Mouse (Mus musculus) embryonic facial prominence, embryonic 14.5 days (tissue): ENCODE data around the gene Cops9. TPM values are rescaled to one million over a fixed set of nuclear protein-coding genes. Genes with fewer than 3 reads are reported as not detected.
A peak's percentile ranks its signal among the peaks of the same experiment; 100 is the strongest.

Experiments
- ATAC-seq: fragments of 200-750 bp; cut with Nextera tagmentation; 2 replicates; pipeline ENCODE4 v1.8.0; 2017; ENCODE audit warnings: low read depth, moderate number of reproducible peaks, moderate TSS enrichment
- DNase-seq: peaks from one replicate; pipeline ENCODE4 v3.0.0-alpha.2; 2015; ENCODE audit warnings: low spot score
- H3K27ac ChIP-seq: fragments of 300-500 bp; sonication (generic); replicated peaks from 2 replicates; pipeline ENCODE4 v1.5.1; 2014; ENCODE audit warnings: low read depth, mild to moderate bottlenecking, low read length, moderate library complexity
- H3K27me3 ChIP-seq: fragments of 300-500 bp; sonication (generic); replicated peaks from 2 replicates; pipeline ENCODE4 v1.6.1; 2014; ENCODE audit warnings: low read length; ENCODE audit not compliant: control insufficient read depth, insufficient read depth
- H3K36me3 ChIP-seq: fragments of 300-500 bp; sonication (generic); 2 replicates; pipeline ENCODE4 v1.6.1; 2014; ENCODE audit warnings: low read length, mixed read lengths; ENCODE audit not compliant: control insufficient read depth, insufficient read depth
- H3K4me1 ChIP-seq: fragments of 300-500 bp; sonication (generic); 2 replicates; pipeline ENCODE4 v1.6.1; 2014; ENCODE audit warnings: antibody characterized with exemption, low read length; ENCODE audit not compliant: control insufficient read depth, insufficient read depth
- H3K4me2 ChIP-seq: fragments of 300-500 bp; sonication (generic); 2 replicates; pipeline ENCODE4 v1.6.1; 2014; ENCODE audit warnings: low read depth, mild to moderate bottlenecking, low read length, moderate library complexity, mixed read lengths
- H3K4me3 ChIP-seq: fragments of 300-500 bp; sonication (generic); 2 replicates; pipeline ENCODE4 v1.5.1; 2014; ENCODE audit warnings: low read depth, mild to moderate bottlenecking, low read length
- H3K9ac ChIP-seq: fragments of 300-500 bp; sonication (generic); 2 replicates; pipeline ENCODE4 v1.6.1; 2014; ENCODE audit warnings: low read depth, mild to moderate bottlenecking, low read length, moderate library complexity, mixed read lengths
- H3K9me3 ChIP-seq: fragments of 300-500 bp; sonication (generic); 2 replicates; pipeline ENCODE4 v1.6.1; 2016; ENCODE audit warnings: low read length; ENCODE audit not compliant: control insufficient read depth
- WGBS: fragments of 180-500 bp; shearing (Covaris S2); extraction: QIAGEN DNeasy Blood & Tissue Kit; methylation state at CpG from one replicate; pipeline ENCODE4 v1.1.7; 2014; 5-methylcytosine and 5-hydroxymethylcytosine counted together
- polyA plus RNA-seq: library from polyadenylated mRNA; unstranded; fragments of >200 nt; fragmentation: Nextera tagmentation; extraction: Ambion mirVana; gene quantifications from 2 replicates; pipeline ENCODE4 v1.2.1, GENCODE M21; 2014

Gene Cops9
- polyA plus RNA-seq, 1 experiment from 2014 or later: 478 TPM

- DNase-seq (peak; percentile 41), ATAC-seq (no peak)
- 5% methylated on average over 5 of the region's 5 CpGs for WGBS
- 0 out of 2 replicates have a peak, but pooled peaks cover 4% of the 10 kb centered on the region for H3K9me3 ChIP-seq
- no peaks in the 10 kb centered on the region for H3K36me3 ChIP-seq
- H3K9ac ChIP-seq: no peak overlapping the region
- H3K4me1 ChIP-seq: no peaks in the 10 kb centered on the region
- no peak overlapping the region for H3K4me3 ChIP-seq
- H3K27me3 ChIP-seq: no peaks in the 10 kb centered on the region
- H3K4me2 ChIP-seq: no peak overlapping the region
- no peak overlapping the region for H3K27ac ChIP-seq
Measured at GRCm38 (mm10) chr1:92611008-92611407, 30.8 kb downstream of the Cops9 start.

DNA sequence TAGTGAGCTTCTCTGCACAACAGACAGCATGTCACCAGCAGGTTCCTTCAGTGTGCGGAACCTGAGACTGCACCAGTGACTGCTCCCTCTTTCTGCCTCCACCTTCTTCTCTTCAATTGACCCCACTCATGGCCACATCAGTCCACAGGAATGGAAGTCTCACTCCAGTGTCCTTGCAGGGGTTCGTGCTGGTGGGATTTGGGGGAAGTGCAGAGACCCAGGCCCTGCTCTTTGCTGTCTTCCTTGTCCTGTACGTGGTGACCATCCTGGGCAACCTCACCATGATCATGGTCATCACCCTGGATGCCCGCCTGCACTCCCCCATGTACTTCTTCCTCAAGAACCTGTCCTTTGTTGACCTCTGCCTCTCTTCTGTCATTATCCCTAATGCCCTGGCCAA, 34.1 kb downstream of the Cops9 start:
- WGBS: 79% methylated on average over 4 of the region's 4 CpGs
- Histone ChIP-seq H3K27me3 (no peaks in the 10 kb centered on the region), H3K27ac (no peak overlapping the region), H3K9me3 (0 out of 2 replicates have a peak, but pooled peaks cover 4% of the 10 kb centered on the region), H3K4me3 (no peak overlapping the region), H3K4me1 (no peaks in the 10 kb centered on the region), H3K36me3 (no peaks in the 10 kb centered on the region), H3K4me2 (no peak overlapping the region), H3K9ac (no peak overlapping the region)
- DNase-seq (no peak), ATAC-seq (no peak)

DNA sequence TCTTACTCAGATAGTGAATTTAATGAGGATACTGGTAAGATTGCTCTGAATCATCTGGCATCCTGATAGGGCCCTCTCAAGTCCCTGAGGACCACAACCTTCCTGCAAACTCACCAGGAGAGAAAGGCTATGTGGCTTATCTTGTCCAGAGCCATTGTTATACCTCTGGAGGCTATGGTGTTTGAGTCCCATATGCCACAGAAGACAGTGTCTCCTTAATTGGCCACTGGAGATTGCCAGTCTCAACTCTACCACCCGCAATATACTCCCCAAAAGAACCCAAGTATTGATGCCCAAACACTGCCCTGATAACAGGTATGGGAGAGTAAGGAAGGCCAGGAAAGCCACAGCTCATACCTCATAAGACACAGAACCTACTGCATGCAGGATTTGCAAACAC, 36.3 kb downstream of the Cops9 start, which contains the start of gene Olfr1410:
Gene Olfr1410, plus strand, starts transcription at position 301 of the 400 bp plus-strand sequence.
- no peak within 1 kb of the TSS for H3K4me2 ChIP-seq
- no peak within 1 kb of the TSS for H3K9ac ChIP-seq
- no peaks in the 10 kb centered on the region for H3K27me3 ChIP-seq
- H3K4me1 ChIP-seq: no peaks in the 10 kb centered on the region
- H3K36me3 ChIP-seq: no peaks in the 10 kb centered on the region
- no peak within 1 kb of the TSS for H3K4me3 ChIP-seq
- DNase-seq (no peak), ATAC-seq (no peak)
- 86% methylated on average over 1 of the region's 1 CpGs for WGBS
- H3K27ac ChIP-seq: no peak within 1 kb of the TSS
- H3K9me3 ChIP-seq: 0 out of 2 replicates have a peak, but pooled peaks cover 4% of the 10 kb centered on the region

DNA sequence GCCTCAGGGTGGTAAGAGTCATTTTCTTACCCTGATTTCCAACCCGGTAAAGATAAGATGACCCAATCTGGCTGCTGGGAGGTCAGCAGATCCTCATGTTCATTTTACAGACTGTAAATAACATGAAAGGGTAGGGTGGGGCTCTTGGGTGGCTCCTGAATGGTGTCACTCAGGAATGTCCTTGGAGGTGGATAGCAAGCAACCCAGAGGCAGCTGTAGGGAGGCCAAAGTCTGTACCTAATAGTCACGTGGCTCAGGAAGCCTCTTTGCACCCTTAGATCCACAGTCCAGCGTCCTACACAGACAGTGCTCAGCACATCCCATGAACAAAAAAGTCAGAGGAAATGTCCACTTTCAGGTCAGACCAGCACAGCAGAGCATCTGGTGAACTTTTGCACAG, 45.8 kb downstream of the Cops9 start:
- H3K9ac ChIP-seq: no peak overlapping the region
- no peak overlapping the region for H3K4me3 ChIP-seq
- H3K36me3 ChIP-seq: no peaks in the 10 kb centered on the region
- ATAC-seq: no peak
- DNase-seq: no peak
- H3K27ac ChIP-seq: no peak overlapping the region
- 83% methylated on average over 3 of the region's 3 CpGs for WGBS
- no peaks in the 10 kb centered on the region for H3K27me3 ChIP-seq
- no peak overlapping the region for H3K4me2 ChIP-seq
- no peaks in the 10 kb centered on the region for H3K9me3 ChIP-seq
- H3K4me1 ChIP-seq: no peaks in the 10 kb centered on the region

GRCm38 (mm10) chr1:92594111-92594510, 47.7 kb downstream of the Cops9 start, which contains the start of gene Olfr1411:
Gene Olfr1411 (plus strand): TSS chr1:92594411.
- no peak for ATAC-seq
- no peak within 1 kb of the TSS for H3K4me3 ChIP-seq

More at GRCm38 (mm10) chr1:92594111-92594510, 47.7 kb downstream of the Cops9 start, which contains the start of gene Olfr1411:
- Histone ChIP-seq H3K36me3 (no peaks in the 10 kb centered on the region), H3K9me3 (no peaks in the 10 kb centered on the region), H3K27me3 (no peaks in the 10 kb centered on the region), H3K9ac (no peak within 1 kb of the TSS), H3K4me1 (no peaks in the 10 kb centered on the region), H3K4me2 (no peak within 1 kb of the TSS), H3K27ac (no peak within 1 kb of the TSS)
- DNase-seq: no peak

Other genes with a start within 250 kb of the Cops9 start
- 256 and 284 TPM in 2 replicates for gene Ndufa10, start 168.1 kb downstream of the Cops9 start, polyA plus RNA-seq
- gene Olfr1416, start 156.9 kb downstream of the Cops9 start, polyA plus RNA-seq: 0.03 TPM in 1 of 2 replicates, not detected in the other
- not detected in 2 replicates for gene Olfr1415, start 145.9 kb downstream of the Cops9 start, polyA plus RNA-seq
- gene Olfr1414, start 123.3 kb downstream of the Cops9 start, polyA plus RNA-seq: 0.11 and 0.12 TPM in 2 replicates
- gene Olfr1413, start 70.7 kb downstream of the Cops9 start, polyA plus RNA-seq: not detected in 2 replicates
- gene Olfr1412, start 56.2 kb downstream of the Cops9 start, polyA plus RNA-seq: not detected in 2 replicates
- not detected in 2 replicates for gene Olfr1411, start 47.6 kb downstream of the Cops9 start, polyA plus RNA-seq
- not detected in 2 replicates for gene Olfr1410, start 36.2 kb downstream of the Cops9 start, polyA plus RNA-seq
- 0.07 TPM in 1 of 2 replicates, not detected in the other for gene Olfr12, start 24.2 kb downstream of the Cops9 start, polyA plus RNA-seq
- 0.12 and 0.51 TPM in 2 replicates for gene Otos, start 6.9 kb upstream of the Cops9 start, polyA plus RNA-seq
- gene Gpc1, start 189.7 kb upstream of the Cops9 start, polyA plus RNA-seq: 93.3 and 104 TPM in 2 replicates